Mouse (Mus musculus) brain, embryonic 14.5 days (tissue): ENCODE data around the gene Tmem174.

Experiments
- CTCF ChIP-seq: fragments of 200-500 bp; IDR thresholded peaks from 2 replicates; pipeline ENCODE4 v1.5.1; 2012; ENCODE audit warnings: inconsistent platforms, mild to moderate bottlenecking, moderate library complexity, borderline replicate concordance; ENCODE audit not compliant: insufficient read depth, insufficient read length; ENCODE audit errors: extremely low read depth
- POLR2A ChIP-seq: fragments of 200-500 bp; IDR thresholded peaks from 2 replicates; pipeline ENCODE4 v1.6.1; 2012; ENCODE audit warnings: mild to moderate bottlenecking, inconsistent platforms, borderline replicate concordance; ENCODE audit not compliant: poor library complexity, insufficient read depth, insufficient read length, severe bottlenecking; ENCODE audit errors: extremely low read depth

DNA sequence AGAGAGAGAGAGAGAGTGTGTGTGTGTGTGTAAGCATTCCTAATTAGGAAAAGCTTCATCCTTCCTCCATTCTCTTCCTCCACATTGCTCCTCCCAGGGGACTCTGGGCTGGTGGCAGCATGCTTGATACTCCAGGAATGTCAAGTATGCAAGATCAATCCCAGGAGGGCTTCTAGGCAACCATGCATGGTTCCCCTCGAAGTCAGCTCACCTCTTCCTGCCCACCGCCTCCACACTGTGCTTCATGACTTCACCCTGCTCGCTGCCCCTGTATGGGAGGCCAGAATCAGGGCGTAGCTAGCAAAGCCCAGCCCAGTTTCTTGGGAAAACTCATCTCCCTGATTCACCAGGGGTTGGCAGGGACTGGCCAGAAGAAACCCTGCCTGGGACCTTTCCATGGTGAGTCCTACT, 42.4 kb upstream of the Tmem174 start:
- no peak for TF ChIP-seq CTCF
- no peak for TF ChIP-seq POLR2A
